Mouse (Mus musculus) spleen, embryonic (tissue): Measurements from ENCODE around the gene Rhd.

Source experiments
- CTCF ChIA-PET: fragments of 350-600 bp; sonication (Branson Sonifier 250); formaldehyde crosslinking; loops from one replicate; lab custom pipeline; 2022; lab: Charles Lee

The Rhd gene

DNA sequence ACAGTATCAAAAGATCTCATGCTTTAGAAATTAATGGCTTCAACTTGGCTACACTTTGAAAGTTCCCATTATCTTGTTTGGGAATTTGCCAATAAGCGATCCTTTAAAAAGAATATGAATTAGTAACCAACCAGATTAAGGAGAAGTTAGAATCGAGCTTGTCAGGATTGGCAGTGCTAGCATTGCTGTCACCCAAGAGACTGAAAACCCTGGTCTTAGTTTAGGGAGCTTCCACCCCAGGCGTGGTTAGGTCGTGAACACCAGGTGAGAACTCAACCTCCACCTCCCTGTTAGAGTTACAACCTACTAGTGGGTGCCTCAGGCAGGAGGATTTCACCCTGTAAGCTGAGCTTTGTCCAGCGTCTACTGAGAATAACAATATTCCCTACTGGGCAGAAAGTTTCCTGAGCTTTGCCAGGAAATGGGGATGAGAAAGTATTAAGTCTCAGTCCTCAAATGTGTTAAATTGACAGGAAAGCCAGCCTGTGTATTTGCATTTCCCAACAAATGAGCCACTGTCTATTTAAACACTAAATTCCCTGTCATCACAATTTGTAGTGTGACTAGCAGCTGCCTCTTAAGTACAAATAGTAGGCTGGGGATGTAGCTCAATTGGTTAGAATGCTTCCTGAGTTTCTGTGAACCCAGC, 63.6 kb downstream of the Rhd start:
- CTCF ChIA-PET, result interaction anchor here (1.6 kb wide), 1 partner anchor 15 kb away, joined by 3 read pairs; no protein-coding TSS in a partner anchor

DNA sequence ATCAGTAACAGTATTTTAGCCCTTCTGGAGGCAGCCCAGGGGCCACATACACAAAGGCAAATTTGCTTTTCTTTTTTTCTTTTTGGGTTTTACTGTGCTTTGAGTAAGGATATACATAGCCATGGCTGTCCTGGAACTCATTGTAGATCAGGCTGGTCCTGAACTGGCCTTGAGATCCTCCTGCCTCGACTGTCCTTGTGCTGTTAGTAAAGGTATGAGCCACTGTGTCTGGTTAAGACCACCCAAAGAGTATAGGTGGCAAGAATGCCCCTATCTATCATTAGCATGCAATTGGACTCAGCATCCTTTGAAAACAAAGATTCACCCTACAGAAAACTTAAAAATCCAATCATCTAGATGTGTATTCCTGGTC, 64.1 kb downstream of the Rhd start:
- CTCF ChIA-PET, result interaction anchor here (1.6 kb wide), 1 partner anchor 16 kb away, joined by 3 read pairs; no protein-coding TSS in a partner anchor

DNA sequence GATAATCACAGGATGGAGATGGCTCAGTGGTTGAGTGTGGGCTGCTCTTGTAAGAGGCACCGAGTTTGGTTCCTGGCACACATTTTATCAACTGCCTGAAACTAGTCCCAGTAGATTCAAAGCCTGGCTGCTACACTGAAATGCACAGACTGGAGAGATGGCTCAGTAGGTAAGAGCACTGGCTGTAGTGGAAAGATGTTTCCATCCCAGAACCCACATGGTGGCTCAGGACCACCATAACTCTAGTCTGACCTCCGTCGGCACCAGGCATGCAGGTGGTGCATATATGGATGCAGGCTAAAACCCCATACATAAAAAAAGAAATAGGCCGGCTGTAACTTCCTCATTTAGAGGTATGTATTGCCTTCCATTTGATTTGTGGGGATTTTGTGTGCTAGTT, 65.2 kb downstream of the Rhd start:
- CTCF ChIA-PET, result no interaction called here

DNA sequence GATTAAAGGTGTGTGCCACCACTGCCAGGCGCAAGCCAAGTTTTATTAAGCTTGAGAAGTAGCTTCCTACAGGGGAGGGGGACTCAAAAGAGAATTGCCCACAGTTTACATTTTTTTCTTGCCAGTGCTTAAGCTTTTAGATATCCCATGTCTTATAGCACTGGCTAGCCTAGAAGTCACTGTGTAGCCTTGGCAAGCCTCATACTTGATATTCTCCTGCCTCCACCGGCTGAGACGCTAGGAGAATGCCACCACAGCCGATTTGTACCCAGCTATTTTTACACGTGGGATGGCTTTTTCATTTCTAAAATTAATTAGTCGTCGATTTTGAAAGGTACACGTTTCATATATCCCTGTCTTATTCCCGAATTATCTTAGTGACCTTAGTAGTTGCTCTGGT, 65.9 kb downstream of the Rhd start:
- CTCF ChIA-PET, result interaction anchor here (0.6 kb wide), 1 partner anchor 508 kb away, joined by 5 read pairs; no protein-coding TSS in a partner anchor

DNA sequence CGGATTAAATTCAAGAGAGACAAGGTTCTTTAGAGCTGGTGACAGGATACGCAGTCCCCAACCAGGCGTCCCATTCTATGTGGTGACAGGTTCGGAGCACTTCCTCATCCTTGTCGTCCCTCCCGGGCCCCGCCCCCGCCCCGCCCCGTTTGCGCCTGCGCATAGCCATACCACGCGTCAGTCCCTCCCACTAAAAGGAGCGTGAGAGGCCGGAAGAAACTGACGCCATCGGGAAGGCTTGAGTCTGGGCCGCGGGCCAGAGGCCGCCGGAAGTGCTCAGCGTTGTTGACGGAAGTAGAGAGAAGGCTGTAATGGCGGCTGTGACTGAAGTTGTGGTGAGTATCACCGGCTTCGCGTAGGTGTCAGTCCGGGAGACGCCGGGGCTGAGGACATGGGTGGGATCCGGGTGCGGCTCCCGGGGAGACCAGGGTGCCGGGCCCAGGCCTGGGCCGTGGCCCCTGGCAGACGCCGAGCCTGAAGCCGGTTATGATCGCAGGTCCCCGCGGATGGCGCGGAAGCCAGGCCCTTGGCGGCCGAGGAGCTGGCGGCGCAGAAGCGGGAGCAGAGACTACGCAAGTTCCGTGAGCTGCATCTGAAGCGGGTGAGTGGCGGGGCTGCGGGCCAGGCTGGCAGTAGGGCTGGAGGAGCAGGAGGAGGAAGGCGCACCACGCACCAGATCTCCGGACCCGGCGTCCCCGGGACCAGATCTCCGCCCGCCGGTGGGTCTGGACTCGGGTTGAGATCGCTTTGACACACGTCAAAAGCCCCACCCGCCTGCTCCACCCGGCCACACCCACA, 66.5 kb downstream of the Rhd start, which contains the start of gene Syf2:
Gene Syf2 (plus strand): TSS at position 215 of the 798 bp plus-strand sequence.
- CTCF ChIA-PET, result interaction anchor here (0.6 kb wide), 1 partner anchor 507 kb away, joined by 5 read pairs; no protein-coding TSS in a partner anchor

DNA sequence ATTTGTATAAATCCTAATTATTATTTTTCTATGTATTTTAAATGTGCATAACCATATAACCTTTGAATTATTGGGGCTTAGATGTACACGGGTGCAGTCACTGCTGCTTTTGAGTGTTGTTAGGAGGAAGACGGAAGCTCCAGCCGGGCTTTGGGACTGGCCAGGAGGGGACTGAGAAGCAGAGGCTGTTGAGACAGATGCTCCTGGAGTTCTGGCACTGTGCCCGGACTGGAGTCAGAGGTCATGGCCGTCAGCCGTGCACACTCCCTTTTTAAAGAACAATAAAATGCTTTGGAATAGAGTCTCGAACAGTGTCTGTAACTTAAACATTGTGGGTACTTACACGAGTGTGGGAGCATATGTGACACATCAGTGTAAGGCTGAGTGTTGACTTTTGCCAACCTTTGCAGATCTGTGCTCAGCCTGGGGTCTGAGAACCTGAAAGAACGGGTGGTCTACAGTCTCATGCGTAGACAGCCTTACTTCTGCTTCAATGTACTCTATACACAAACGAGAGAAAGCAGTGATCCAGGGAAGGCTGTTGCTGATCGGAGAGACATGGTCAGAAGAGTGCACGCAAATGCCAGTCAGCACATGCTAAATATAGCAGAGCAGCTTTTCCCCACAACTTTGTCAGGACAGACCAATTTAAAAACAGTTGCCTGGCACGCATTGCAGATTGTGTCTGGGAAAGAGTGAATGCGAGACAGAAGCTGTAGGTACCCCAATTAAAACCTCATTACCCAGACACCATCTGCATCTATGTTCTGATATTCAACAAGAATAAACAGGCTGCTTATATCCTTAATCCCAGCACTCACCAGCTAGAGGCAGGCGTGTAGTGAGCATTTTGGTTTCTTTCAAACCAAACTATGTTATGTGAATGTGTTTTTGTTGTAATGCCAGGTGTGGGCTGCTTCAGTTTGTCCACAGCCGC, 73.2 kb downstream of the Rhd start:
- CTCF ChIA-PET, result no interaction called here

DNA sequence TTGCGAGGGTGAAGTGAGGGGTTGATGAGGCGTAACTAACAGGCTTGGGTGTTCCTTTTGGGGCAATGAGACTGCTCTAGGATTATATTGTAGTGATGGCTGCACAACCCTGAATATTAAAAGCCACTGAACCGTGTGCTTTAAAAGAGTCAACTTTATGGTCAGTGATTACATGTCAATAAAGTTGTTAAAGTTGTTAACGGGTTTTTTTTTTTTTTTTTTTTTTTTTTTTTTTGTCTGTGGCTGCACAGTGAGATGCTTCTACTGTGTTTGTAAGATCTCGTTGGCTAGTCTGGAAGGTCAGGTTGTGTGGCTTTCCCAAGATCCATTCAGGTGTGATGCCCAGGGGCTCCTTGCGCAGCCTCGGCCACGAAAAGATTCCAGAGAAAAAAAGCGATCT, 75.6 kb downstream of the Rhd start:
- CTCF ChIA-PET, result interaction anchor here (0.6 kb wide), 1 partner anchor 108 kb away, joined by 7 read pairs; no protein-coding TSS in a partner anchor

DNA sequence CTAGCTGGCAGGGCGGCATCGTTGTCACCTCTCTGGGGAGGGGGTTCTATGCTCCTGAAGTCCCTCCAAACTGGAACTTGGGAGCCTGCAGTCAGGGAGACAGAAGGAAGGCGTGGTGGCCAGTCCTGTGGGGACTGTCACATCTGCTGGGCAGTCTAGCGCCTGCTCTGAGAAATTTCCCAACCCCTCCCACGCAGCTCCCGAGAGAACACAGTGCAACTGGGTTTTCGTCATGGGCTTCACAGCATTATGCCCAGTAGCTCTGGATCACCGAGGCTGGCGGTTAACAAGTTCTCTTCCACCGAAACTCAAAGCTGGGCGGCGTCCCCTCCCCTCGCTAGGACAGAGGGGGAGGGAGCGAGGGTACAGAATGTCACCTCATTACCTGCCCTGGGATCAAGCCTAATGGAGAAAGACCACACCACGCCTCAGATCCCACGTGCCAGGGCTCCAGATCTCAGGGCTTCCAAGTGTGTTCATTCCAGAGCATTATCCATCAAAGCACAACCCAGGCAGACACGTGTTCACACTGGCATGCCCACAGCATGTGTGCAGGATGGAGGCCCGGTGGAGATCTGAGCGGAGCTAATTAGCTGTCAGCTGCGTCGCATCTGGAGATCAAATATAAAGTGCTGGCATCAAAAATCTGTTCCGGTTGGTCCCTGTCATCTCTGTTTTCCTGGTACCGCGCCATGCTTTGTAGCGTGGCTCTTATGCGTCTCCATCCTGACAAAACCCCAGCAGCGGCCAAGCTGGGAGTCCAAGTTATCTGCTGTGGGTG, 79.6 kb downstream of the Rhd start:
- CTCF ChIA-PET, result no interaction called here
